Mouse (Mus musculus) liver, embryonic 15.5 days (tissue): ENCODE results near the gene Mgat5. TPM values are rescaled to one million over a fixed set of nuclear protein-coding genes. Genes with fewer than 3 reads are reported as not detected.

Experiments used
- ATAC-seq: fragments of 200-750 bp; cut with Nextera tagmentation; 2 replicates; pipeline ENCODE4 v1.8.0; 2017; ENCODE audit warnings: moderate number of reproducible peaks, mild to moderate bottlenecking, moderate library complexity; ENCODE audit not compliant: insufficient read depth
- H3K27ac ChIP-seq: fragments of 300-500 bp; sonication (generic); replicated peaks from 2 replicates; pipeline ENCODE4 v1.5.1; 2015; ENCODE audit warnings: mild to moderate bottlenecking, inconsistent platforms
- H3K27me3 ChIP-seq: fragments of 300-500 bp; sonication (generic); 2 replicates; pipeline ENCODE4 v1.6.1; 2015; ENCODE audit warnings: mild to moderate bottlenecking, inconsistent platforms
- H3K36me3 ChIP-seq: fragments of 300-500 bp; sonication (generic); replicated peaks from 2 replicates; pipeline ENCODE4 v1.6.1; 2015; ENCODE audit warnings: moderate library complexity, mild to moderate bottlenecking, inconsistent platforms
- H3K4me1 ChIP-seq: fragments of 300-500 bp; sonication (generic); replicated peaks from 2 replicates; pipeline ENCODE4 v1.6.1; 2015; ENCODE audit warnings: inconsistent platforms
- H3K4me2 ChIP-seq: fragments of 300-500 bp; sonication (generic); 2 replicates; pipeline ENCODE4 v1.6.1; 2015; ENCODE audit warnings: moderate library complexity, mild to moderate bottlenecking, inconsistent platforms
- H3K4me3 ChIP-seq: fragments of 300-500 bp; sonication (generic); replicated peaks from 2 replicates; pipeline ENCODE4 v1.5.1; 2015; ENCODE audit warnings: mild to moderate bottlenecking, inconsistent platforms
- H3K9ac ChIP-seq: fragments of 300-500 bp; sonication (generic); 2 replicates; pipeline ENCODE4 v1.6.1; 2015; ENCODE audit warnings: moderate library complexity, mild to moderate bottlenecking, inconsistent platforms
- H3K9me3 ChIP-seq: fragments of 300-500 bp; sonication (generic); replicated peaks from 2 replicates; pipeline ENCODE4 v1.6.1; 2016; ENCODE audit warnings: inconsistent platforms
- WGBS: fragments of 180-500 bp; shearing (Covaris S2); methylation state at CpG from one replicate; pipeline ENCODE4 v1.1.7; 2015; ENCODE audit warnings: mixed read lengths; ENCODE audit not compliant: insufficient replicate concordance; 5-methylcytosine and 5-hydroxymethylcytosine counted together
- polyA plus RNA-seq: library from polyadenylated mRNA; unstranded; fragments of >200 nt; fragmentation: Nextera tagmentation; extraction: Ambion mirVana; gene quantifications from 2 replicates; pipeline ENCODE4 v1.2.1, GENCODE M21; 2015

The Mgat5 gene
- polyA plus RNA-seq, 1 experiment from 2014 or later: 0.68 TPM

GRCm38 (mm10) chr1:127202360-127202759 lies 2.5 kb upstream of the Mgat5 start:
- peaks cover 6% of the 10 kb centered on the region; the same call in 1 of the 2 replicates for H3K27me3 ChIP-seq
- no peak overlapping the region for H3K4me2 ChIP-seq
- H3K27ac ChIP-seq: no peak overlapping the region
- no peak overlapping the region for H3K9ac ChIP-seq
- no peaks in the 10 kb centered on the region for H3K9me3 ChIP-seq
- WGBS: 19% methylated on average over 4 of the region's 4 CpGs
- ATAC-seq: no peak
- no peak overlapping the region for H3K4me3 ChIP-seq
- peaks cover 23% of the 10 kb centered on the region for H3K4me1 ChIP-seq
- H3K36me3 ChIP-seq: no peaks in the 10 kb centered on the region

DNA sequence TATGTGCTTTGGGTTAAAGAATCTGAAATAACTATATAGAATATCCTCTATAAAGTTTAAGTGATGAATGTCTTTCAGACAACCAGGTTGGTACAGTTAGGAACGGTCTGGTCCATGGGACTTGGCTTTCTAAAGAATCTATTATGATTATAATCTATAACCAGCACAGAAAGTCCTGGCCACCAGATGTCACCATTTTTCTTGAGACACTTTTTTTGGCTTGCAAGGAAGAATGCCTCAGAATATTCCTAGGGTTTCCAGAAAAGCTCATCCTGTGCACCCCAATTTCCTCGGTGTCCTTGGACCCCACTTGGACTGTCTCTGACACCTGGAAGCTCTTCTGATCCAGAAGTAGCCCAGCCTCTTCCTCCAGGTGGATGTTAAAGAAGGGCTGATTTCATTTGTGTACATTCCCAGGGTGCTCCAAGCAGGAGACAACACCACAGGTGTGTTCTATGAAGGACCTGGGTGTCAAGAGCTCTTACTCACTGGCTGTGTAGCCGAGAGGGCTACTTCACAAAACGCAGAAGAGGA lies 1.5 kb upstream of the Mgat5 start:
- H3K36me3 ChIP-seq: no peaks in the 10 kb centered on the region
- 33% methylated on average over 4 of the region's 4 CpGs for WGBS
- no peak overlapping the region for H3K27ac ChIP-seq
- peaks cover 23% of the 10 kb centered on the region for H3K4me1 ChIP-seq
- H3K4me2 ChIP-seq: no peak overlapping the region
- H3K27me3 ChIP-seq: peaks cover 6% of the 10 kb centered on the region; the same call in 1 of the 2 replicates
- no peak overlapping the region for H3K9ac ChIP-seq
- H3K9me3 ChIP-seq: no peaks in the 10 kb centered on the region
- no peak for ATAC-seq
- no peak overlapping the region for H3K4me3 ChIP-seq

DNA sequence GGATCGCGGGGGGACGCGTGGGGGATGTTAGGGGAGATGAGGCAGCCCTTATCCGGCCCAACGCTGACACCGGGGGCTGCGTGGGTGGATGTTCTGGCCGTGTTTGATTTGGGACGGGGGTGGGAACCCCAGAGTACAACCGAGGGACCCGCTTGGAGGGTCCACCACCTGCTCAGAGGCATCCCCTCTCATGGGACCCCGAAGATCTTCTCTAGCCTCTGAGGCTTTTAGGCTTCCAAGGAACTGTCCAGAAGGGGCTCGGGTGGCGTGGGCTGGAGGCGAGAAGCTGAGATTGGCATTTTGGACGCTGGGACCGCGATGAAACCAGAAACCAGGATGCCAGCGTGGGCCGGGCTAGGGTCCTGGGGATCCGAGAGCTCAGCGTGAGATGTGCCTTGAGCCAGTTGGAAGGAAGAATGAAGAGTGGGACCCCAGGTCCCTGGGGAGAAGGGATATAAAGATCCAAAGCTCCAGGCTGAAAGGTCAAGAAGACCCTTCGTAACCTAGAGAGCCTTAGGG lies 745 bp downstream of the Mgat5 start:
- H3K27ac ChIP-seq: peak overlapping the region; percentile 68; the same call in 1 of the 2 replicates
- ATAC-seq: no peak
- H3K36me3 ChIP-seq: no peaks in the 10 kb centered on the region
- H3K4me1 ChIP-seq: peaks cover 23% of the 10 kb centered on the region
- H3K9me3 ChIP-seq: no peaks in the 10 kb centered on the region
- WGBS: under 1% methylated on average over 24 of the region's 24 CpGs
- peak overlapping the region; percentile 67 for H3K9ac ChIP-seq
- peaks cover 6% of the 10 kb centered on the region; the same call in 1 of the 2 replicates for H3K27me3 ChIP-seq
- H3K4me3 ChIP-seq: peak overlapping the region; percentile 69
- peak overlapping the region; percentile 87 for H3K4me2 ChIP-seq

DNA sequence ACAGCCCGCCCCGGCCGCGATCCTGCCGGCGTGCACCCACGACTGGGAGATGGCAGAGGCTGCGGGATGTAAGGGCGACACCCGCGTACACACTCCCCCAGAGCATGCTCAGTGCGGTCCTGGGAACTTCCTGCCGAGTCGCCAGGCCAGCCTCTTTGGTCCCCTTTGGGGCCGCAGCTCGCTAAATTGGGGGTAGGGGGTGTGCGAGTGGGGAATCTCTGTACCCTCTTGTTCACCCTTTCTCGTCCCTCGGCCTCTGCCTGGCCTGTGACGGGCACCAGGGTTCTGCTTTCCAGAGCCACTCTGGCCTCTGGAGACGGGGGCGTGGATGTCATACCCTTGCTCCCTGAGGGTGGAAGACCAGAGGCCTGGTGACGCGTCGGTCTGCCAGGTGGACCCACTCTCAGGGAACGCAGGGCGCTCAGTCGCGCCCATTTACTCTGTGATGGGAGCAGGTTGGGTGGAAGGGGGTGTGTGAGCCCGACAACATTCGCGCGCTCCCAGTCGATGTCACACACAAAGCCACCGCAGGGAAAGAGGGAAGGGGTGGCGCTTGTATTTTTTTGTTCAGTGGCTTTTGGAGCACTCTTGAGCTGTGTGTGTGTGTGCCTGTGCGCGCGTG lies 1.3 kb downstream of the Mgat5 start:
- ATAC-seq: no peak
- H3K27me3 ChIP-seq: peaks cover 6% of the 10 kb centered on the region; the same call in 1 of the 2 replicates
- peak overlapping the region; percentile 87 for H3K4me2 ChIP-seq
- no peaks in the 10 kb centered on the region for H3K36me3 ChIP-seq
- H3K9ac ChIP-seq: peak overlapping the region; percentile 67
- H3K27ac ChIP-seq: 0 out of 2 replicates have a peak overlapping the region, but pooled peaks have one; percentile 24
- peaks cover 23% of the 10 kb centered on the region for H3K4me1 ChIP-seq
- no peaks in the 10 kb centered on the region for H3K9me3 ChIP-seq
- H3K4me3 ChIP-seq: peak overlapping the region; percentile 69
- 1% methylated on average over 39 of the region's 39 CpGs for WGBS

GRCm38 (mm10) chr1:127206881-127207555 lies 2.2 kb downstream of the Mgat5 start:
- H3K36me3 ChIP-seq: no peaks in the 10 kb centered on the region
- H3K4me1 ChIP-seq: peaks cover 23% of the 10 kb centered on the region
- WGBS: 35% methylated on average over 11 of the region's 11 CpGs
- no peak for ATAC-seq
- peak overlapping the region; percentile 87 for H3K4me2 ChIP-seq
- H3K4me3 ChIP-seq: no peak overlapping the region
- peaks cover 6% of the 10 kb centered on the region; the same call in 1 of the 2 replicates for H3K27me3 ChIP-seq
- H3K27ac ChIP-seq: no peak overlapping the region
- no peaks in the 10 kb centered on the region for H3K9me3 ChIP-seq
- no peak overlapping the region for H3K9ac ChIP-seq

DNA sequence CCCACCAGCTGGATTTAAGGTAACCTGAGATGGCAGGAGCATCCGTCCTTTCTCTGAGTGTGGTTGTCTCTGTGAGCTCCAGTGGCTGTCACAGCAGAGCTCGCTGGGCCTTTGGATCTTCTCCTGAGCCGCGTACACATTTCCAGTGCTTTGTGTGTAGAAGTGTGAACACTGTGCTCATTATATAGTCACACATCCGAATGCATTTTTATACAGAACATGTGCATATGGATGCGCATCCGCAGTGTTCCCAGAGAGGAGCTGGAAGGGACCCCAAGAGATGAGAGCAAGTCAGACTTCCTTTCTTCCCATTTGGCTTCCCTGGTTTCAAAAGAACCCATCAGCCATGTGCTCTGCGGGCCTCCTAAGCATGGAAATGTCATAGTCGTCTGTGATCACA lies 3.4 kb downstream of the Mgat5 start:
- ATAC-seq: no peak
- H3K27me3 ChIP-seq: peaks cover 6% of the 10 kb centered on the region; the same call in 1 of the 2 replicates
- H3K27ac ChIP-seq: no peak overlapping the region
- H3K9ac ChIP-seq: no peak overlapping the region
- H3K4me1 ChIP-seq: peaks cover 23% of the 10 kb centered on the region
- no peak overlapping the region for H3K4me3 ChIP-seq
- no peak overlapping the region for H3K4me2 ChIP-seq
- no peaks in the 10 kb centered on the region for H3K36me3 ChIP-seq
- WGBS: 73% methylated on average over 9 of the region's 9 CpGs
- H3K9me3 ChIP-seq: no peaks in the 10 kb centered on the region

- Histone ChIP-seq H3K27me3 (no peaks in the 10 kb centered on the region), H3K4me2 (no peak overlapping the region), H3K27ac (no peak overlapping the region), H3K36me3 (no peaks in the 10 kb centered on the region), H3K4me1 (no peaks in the 10 kb centered on the region), H3K4me3 (no peak overlapping the region), H3K9me3 (no peaks in the 10 kb centered on the region), H3K9ac (no peak overlapping the region)
- ATAC-seq: no peak
- 50% methylated on average over 1 of the region's 1 CpGs for WGBS
Observed at GRCm38 (mm10) chr1:127212812-127213211, 8.0 kb downstream of the Mgat5 start.

GRCm38 (mm10) chr1:127213434-127213833 lies 8.6 kb downstream of the Mgat5 start:
- no peak for ATAC-seq
- H3K36me3 ChIP-seq: no peaks in the 10 kb centered on the region
- no peak overlapping the region for H3K27ac ChIP-seq
- H3K9me3 ChIP-seq: no peaks in the 10 kb centered on the region
- 70% methylated on average over 3 of the region's 3 CpGs for WGBS
- H3K4me1 ChIP-seq: no peaks in the 10 kb centered on the region
- H3K9ac ChIP-seq: no peak overlapping the region
- H3K4me2 ChIP-seq: no peak overlapping the region
- H3K27me3 ChIP-seq: no peaks in the 10 kb centered on the region
- no peak overlapping the region for H3K4me3 ChIP-seq

- Histone ChIP-seq H3K27me3 (no peaks in the 10 kb centered on the region), H3K4me2 (no peak overlapping the region)
Observed at GRCm38 (mm10) chr1:127214585-127215232, 9.9 kb downstream of the Mgat5 start.

GRCm38 (mm10) chr1:127216979-127217378 lies 12.2 kb downstream of the Mgat5 start:
- Histone ChIP-seq H3K27me3 (no peaks in the 10 kb centered on the region), H3K9me3 (no peaks in the 10 kb centered on the region), H3K4me3 (no peak overlapping the region), H3K4me1 (no peaks in the 10 kb centered on the region), H3K27ac (no peak overlapping the region), H3K9ac (no peak overlapping the region), H3K4me2 (no peak overlapping the region), H3K36me3 (no peaks in the 10 kb centered on the region)
- no peak for ATAC-seq
- 36% methylated on average over 2 of the region's 2 CpGs for WGBS

More at GRCm38 (mm10) chr1:127214585-127215232, 9.9 kb downstream of the Mgat5 start:
- ATAC-seq: no peak
- no peak overlapping the region for H3K9ac ChIP-seq
- no peak overlapping the region for H3K27ac ChIP-seq
- H3K36me3 ChIP-seq: no peaks in the 10 kb centered on the region
- H3K4me1 ChIP-seq: no peaks in the 10 kb centered on the region
- no peak overlapping the region for H3K4me3 ChIP-seq
- 71% methylated on average over 8 of the region's 8 CpGs for WGBS
- H3K9me3 ChIP-seq: no peaks in the 10 kb centered on the region

DNA sequence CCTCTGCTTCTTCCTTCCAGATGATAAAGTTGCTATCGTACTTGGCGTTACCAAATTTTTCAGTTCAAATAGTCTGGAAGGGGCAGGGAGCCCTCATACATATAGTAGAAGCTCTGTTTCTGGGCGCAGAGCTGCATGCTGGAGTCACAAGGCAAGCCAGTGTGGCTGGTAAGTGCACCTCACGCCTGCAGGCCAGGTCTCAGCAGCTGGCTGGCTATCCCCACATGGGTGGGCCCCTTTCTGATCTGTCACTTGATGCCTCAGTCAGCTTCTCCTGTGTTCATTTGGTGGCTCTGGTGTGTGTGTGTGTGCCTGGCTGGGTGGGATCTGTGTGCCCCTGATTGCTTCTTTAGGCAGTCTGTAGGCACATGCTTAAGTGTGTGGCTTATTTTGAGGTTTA lies 12.8 kb downstream of the Mgat5 start:
- Histone ChIP-seq H3K4me1 (no peaks in the 10 kb centered on the region), H3K4me3 (no peak overlapping the region), H3K9ac (no peak overlapping the region), H3K9me3 (no peaks in the 10 kb centered on the region), H3K27me3 (no peaks in the 10 kb centered on the region), H3K27ac (no peak overlapping the region), H3K4me2 (no peak overlapping the region), H3K36me3 (no peaks in the 10 kb centered on the region)
- no peak for ATAC-seq
- 58% methylated on average over 4 of the region's 4 CpGs for WGBS
